Mouse (Mus musculus): ENCODE results near the gene Pomp. TPM values are rescaled to one million over a fixed set of nuclear protein-coding genes. Genes with fewer than 3 reads are reported as not detected.
A peak's percentile ranks its signal among the peaks of the same experiment; 100 is the strongest.

Pomp gene
- polyA plus RNA-seq, 1 experiment from 2014 or later = 461 TPM

- H3K9ac ChIP-seq = no peak overlapping the region
- peaks cover 68% of the 10 kb centered on the region for H3K36me3 ChIP-seq
- no peak overlapping the region for H3K27ac ChIP-seq (replicated peaks)
- ATAC-seq (ENCODE audit: low FRiP score, low read depth) = no peak
- H3K4me2 ChIP-seq = no peak overlapping the region
- no peaks in the 10 kb centered on the region for H3K4me1 ChIP-seq (replicated peaks)
- H3K27me3 ChIP-seq = no peaks in the 10 kb centered on the region
- no peak overlapping the region for H3K4me3 ChIP-seq
- WGBS = 92% methylated on average over 6 of the region's 6 CpGs
- H3K9me3 ChIP-seq = no peaks in the 10 kb centered on the region
These were observed 9.3 kb downstream of the Pomp start for GRCm38 (mm10) chr5:147869568-147869967.

GRCm38 (mm10) chr5:147870296-147870695, 10.0 kb downstream of the Pomp start:
- no peak for ATAC-seq (ENCODE audit: low FRiP score, low read depth)
- Histone ChIP-seq H3K27me3 (no peaks in the 10 kb centered on the region), H3K4me2 (no peak overlapping the region), H3K9me3 (no peaks in the 10 kb centered on the region), H3K4me1 (replicated peaks) (no peaks in the 10 kb centered on the region), H3K27ac (replicated peaks) (no peak overlapping the region), H3K36me3 (peaks cover 69% of the 10 kb centered on the region), H3K4me3 (no peak overlapping the region), H3K9ac (no peak overlapping the region)
- WGBS = 100% methylated on average over 1 of the region's 1 CpGs

GRCm38 (mm10) chr5:147871091-147871820, 11.0 kb downstream of the Pomp start:
- Histone ChIP-seq H3K4me2 (no peak overlapping the region), H3K27me3 (no peaks in the 10 kb centered on the region), H3K9me3 (no peaks in the 10 kb centered on the region), H3K9ac (no peak overlapping the region), H3K36me3 (peaks cover 75% of the 10 kb centered on the region), H3K27ac (replicated peaks) (no peak overlapping the region), H3K4me3 (no peak overlapping the region), H3K4me1 (replicated peaks) (no peaks in the 10 kb centered on the region)
- ATAC-seq (ENCODE audit: low FRiP score, low read depth) = no peak
- 92% methylated on average over 15 of the region's 15 CpGs for WGBS

- Histone ChIP-seq H3K27me3 (no peaks in the 10 kb centered on the region), H3K27ac (replicated peaks) (no peak overlapping the region), H3K4me1 (replicated peaks) (no peaks in the 10 kb centered on the region), H3K9ac (no peak overlapping the region), H3K4me2 (no peak overlapping the region), H3K4me3 (no peak overlapping the region), H3K36me3 (peaks cover 79% of the 10 kb centered on the region), H3K9me3 (no peaks in the 10 kb centered on the region)
- no peak for ATAC-seq (ENCODE audit: low FRiP score, low read depth)
- WGBS = 97% methylated on average over 18 of the region's 18 CpGs
These were observed 14.3 kb downstream of the Pomp start for GRCm38 (mm10) chr5:147874491-147875065.

GRCm38 (mm10) chr5:147875210-147875609, 14.9 kb downstream of the Pomp start:
- no peaks in the 10 kb centered on the region for H3K4me1 ChIP-seq (replicated peaks)
- no peak overlapping the region for H3K4me2 ChIP-seq
- no peak overlapping the region for H3K27ac ChIP-seq (replicated peaks)
- 95% methylated on average over 8 of the region's 8 CpGs for WGBS
- no peaks in the 10 kb centered on the region for H3K27me3 ChIP-seq
- no peak for ATAC-seq (ENCODE audit: low FRiP score, low read depth)
- peaks cover 75% of the 10 kb centered on the region for H3K36me3 ChIP-seq
- no peak overlapping the region for H3K4me3 ChIP-seq
- H3K9me3 ChIP-seq = no peaks in the 10 kb centered on the region
- H3K9ac ChIP-seq = no peak overlapping the region

GRCm38 (mm10) chr5:147877520-147877919, 17.3 kb downstream of the Pomp start:
- no peak for ATAC-seq (ENCODE audit: low FRiP score, low read depth)
- Histone ChIP-seq H3K9ac (no peak overlapping the region), H3K4me3 (no peak overlapping the region), H3K4me2 (no peak overlapping the region), H3K27ac (replicated peaks) (no peak overlapping the region), H3K27me3 (no peaks in the 10 kb centered on the region), H3K36me3 (peaks cover 65% of the 10 kb centered on the region), H3K4me1 (replicated peaks) (no peaks in the 10 kb centered on the region), H3K9me3 (no peaks in the 10 kb centered on the region)
- WGBS = 85% methylated on average over 6 of the region's 6 CpGs

- H3K36me3 ChIP-seq = peaks cover 43% of the 10 kb centered on the region
- no peak overlapping the region for H3K27ac ChIP-seq (replicated peaks)
- no peak for ATAC-seq (ENCODE audit: low FRiP score, low read depth)
- H3K4me3 ChIP-seq = no peak overlapping the region
- H3K9ac ChIP-seq = no peak overlapping the region
- H3K9me3 ChIP-seq = no peaks in the 10 kb centered on the region
- H3K4me1 ChIP-seq (replicated peaks) = no peaks in the 10 kb centered on the region
- WGBS = 91% methylated on average over 17 of the region's 17 CpGs
- no peak overlapping the region for H3K4me2 ChIP-seq
- no peaks in the 10 kb centered on the region for H3K27me3 ChIP-seq
These were observed 19.9 kb downstream of the Pomp start for GRCm38 (mm10) chr5:147879971-147880682.

- Histone ChIP-seq H3K4me2 (no peak overlapping the region), H3K4me1 (replicated peaks) (no peaks in the 10 kb centered on the region), H3K9me3 (no peaks in the 10 kb centered on the region), H3K27me3 (no peaks in the 10 kb centered on the region), H3K4me3 (no peak overlapping the region), H3K36me3 (peaks cover 10% of the 10 kb centered on the region), H3K27ac (replicated peaks) (no peak overlapping the region), H3K9ac (no peak overlapping the region)
- 92% methylated on average over 6 of the region's 6 CpGs for WGBS
- ATAC-seq (ENCODE audit: low FRiP score, low read depth) = no peak
These were observed 23.3 kb downstream of the Pomp start for GRCm38 (mm10) chr5:147883581-147883980.

- ATAC-seq (ENCODE audit: low FRiP score, low read depth) = no peak
- H3K9ac ChIP-seq = no peak overlapping the region
- WGBS = 92% methylated on average over 9 of the region's 12 CpGs
- peaks cover 8% of the 10 kb centered on the region for H3K4me1 ChIP-seq (replicated peaks)
- H3K9me3 ChIP-seq = no peaks in the 10 kb centered on the region
- H3K4me3 ChIP-seq = no peak overlapping the region
- no peaks in the 10 kb centered on the region for H3K36me3 ChIP-seq
- no peak overlapping the region for H3K27ac ChIP-seq (replicated peaks)
- H3K4me2 ChIP-seq = no peak overlapping the region
- H3K27me3 ChIP-seq = 0 out of 2 replicates have a peak, but pooled peaks cover 4% of the 10 kb centered on the region
These were observed 28.3 kb downstream of the Pomp start for GRCm38 (mm10) chr5:147888313-147889297.

- H3K36me3 ChIP-seq = no peaks in the 10 kb centered on the region
- 18% methylated on average over 6 of the region's 6 CpGs for WGBS
- 0 out of 2 replicates have a peak, but pooled peaks cover 4% of the 10 kb centered on the region for H3K27me3 ChIP-seq
- 0 out of 2 replicates have a peak overlapping the region, but pooled peaks have one; percentile 80 for H3K4me2 ChIP-seq
- no peak overlapping the region for H3K4me3 ChIP-seq
- H3K9me3 ChIP-seq = no peaks in the 10 kb centered on the region
- H3K4me1 ChIP-seq (replicated peaks) = peaks cover 21% of the 10 kb centered on the region
- no peak overlapping the region for H3K27ac ChIP-seq (replicated peaks)
- no peak overlapping the region for H3K9ac ChIP-seq
- no peak for ATAC-seq (ENCODE audit: low FRiP score, low read depth)
These were observed 32.5 kb downstream of the Pomp start for GRCm38 (mm10) chr5:147892735-147893134.

- Histone ChIP-seq H3K9ac (no peak overlapping the region), H3K4me2 (peak overlapping the region; percentile 80; the same call in 1 of the 2 replicates), H3K4me1 (replicated peaks) (peaks cover 21% of the 10 kb centered on the region), H3K27ac (replicated peaks) (no peak overlapping the region), H3K27me3 (0 out of 2 replicates have a peak, but pooled peaks cover 4% of the 10 kb centered on the region), H3K36me3 (no peaks in the 10 kb centered on the region), H3K9me3 (no peaks in the 10 kb centered on the region), H3K4me3 (no peak overlapping the region)
- no peak for ATAC-seq (ENCODE audit: low FRiP score, low read depth)
- 11% methylated on average over 9 of the region's 9 CpGs for WGBS
These were observed 32.9 kb downstream of the Pomp start for GRCm38 (mm10) chr5:147893143-147893542.
